Mouse (Mus musculus) heart, postnatal 0 days (tissue): ENCODE data around the gene Tubb2a.

ENCODE experiments used
- CTCF ChIP-seq: IDR thresholded peaks from 2 replicates; pipeline ENCODE4 v1.5.1; 2016; ENCODE audit warnings: antibody characterized with exemption, control low read depth, low read depth
- EP300 ChIP-seq: IDR thresholded peaks from 2 replicates; pipeline ENCODE4 v1.6.1; 2016; ENCODE audit warnings: antibody characterized with exemption, low read depth

GRCm38 (mm10) chr13:34057252-34057651, 20.6 kb downstream of the Tubb2a start:
- TF ChIP-seq CTCF (no peak), EP300 (no peak)
